In the genomic region with DNA sequence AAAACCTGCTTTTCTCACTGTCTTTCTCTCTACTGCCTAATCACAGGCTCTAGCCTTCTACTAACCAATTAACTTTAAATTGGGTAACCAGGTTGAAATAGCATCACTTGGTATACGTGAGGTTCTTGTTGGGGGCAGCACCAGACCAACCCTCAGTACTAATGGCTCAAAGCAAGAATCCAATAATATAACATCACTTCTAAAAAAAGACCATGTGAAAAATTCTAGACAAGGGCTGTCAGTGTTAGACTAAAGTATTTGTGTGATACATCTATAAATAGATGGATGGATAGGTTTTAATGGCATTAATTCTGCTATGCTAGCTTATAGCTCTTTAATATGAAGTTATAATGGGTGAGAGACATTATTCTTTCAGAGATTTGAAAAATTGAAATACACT, we compare ENCODE assay signal across 33 mouse cellular contexts.
"Had no signal": no experiment of that assay in that cellular context is flagged by ENCODE, and none has a peak within 500 bp of the region (broad histone marks: within the 10 kb centered on the region; RNA-seq: fewer than 3 reads in every experiment).

No protein-coding gene starts in this region.

- H3K4me3 ChIP-seq: limb, embryonic 10.5 days; limb, embryonic 12.5 days; limb, embryonic 13.5 days; limb, embryonic 15.5 days; liver, embryonic 12.5 days; liver, embryonic 13.5 days; liver, embryonic 15.5 days; lung, embryonic 15.5 days; megakaryocyte, embryonic 14.5 days; midbrain, embryonic 10.5 days; midbrain, embryonic 12.5 days; midbrain, embryonic 13.5 days; midbrain, embryonic 15.5 days; myocyte; neural tube, embryonic 12.5 days; neural tube, embryonic 13.5 days had no signal

- H3K9ac ChIP-seq: limb, embryonic 12.5 days; limb, embryonic 13.5 days; limb, embryonic 15.5 days; liver, embryonic 12.5 days; liver, embryonic 13.5 days; liver, embryonic 14.5 days; liver, embryonic 15.5 days; liver, postnatal 0 days; lung, embryonic 14.5 days; lung, embryonic 15.5 days; midbrain, embryonic 12.5 days; midbrain, embryonic 13.5 days; midbrain, embryonic 15.5 days; neural tube, embryonic 12.5 days; neural tube, embryonic 13.5 days had no signal

- H3K27me3 ChIP-seq: limb, embryonic 12.5 days; limb, embryonic 13.5 days; limb, embryonic 15.5 days; liver, embryonic 12.5 days; liver, embryonic 13.5 days; liver, embryonic 15.5 days; lung, embryonic 15.5 days; megakaryocyte, embryonic 14.5 days; midbrain, embryonic 12.5 days; midbrain, embryonic 13.5 days; midbrain, embryonic 15.5 days; neural tube, embryonic 12.5 days; neural tube, embryonic 13.5 days had no signal

- H3K4me2 ChIP-seq: limb, embryonic 12.5 days; limb, embryonic 13.5 days; limb, embryonic 15.5 days; liver, embryonic 11.5 days; liver, embryonic 12.5 days; liver, embryonic 13.5 days; liver, embryonic 15.5 days; lung, embryonic 14.5 days; lung, embryonic 15.5 days; midbrain, embryonic 11.5 days; midbrain, embryonic 12.5 days; midbrain, embryonic 13.5 days; midbrain, embryonic 15.5 days; neural tube, embryonic 12.5 days; neural tube, embryonic 13.5 days had no signal

- ATAC-seq: liver, embryonic 12.5 days; liver, postnatal 0 days; lung, postnatal 0 days; midbrain, embryonic 13.5 days; midbrain, embryonic 15.5 days; midbrain, embryonic 16.5 days had no signal

- H3K9me3 ChIP-seq: limb, embryonic 10.5 days; limb, embryonic 12.5 days; limb, embryonic 13.5 days; limb, embryonic 15.5 days; liver, embryonic 12.5 days; liver, embryonic 13.5 days; liver, embryonic 15.5 days; lung, embryonic 15.5 days; megakaryocyte, embryonic 14.5 days; midbrain, embryonic 10.5 days; midbrain, embryonic 12.5 days; midbrain, embryonic 13.5 days; midbrain, embryonic 15.5 days; neural tube, embryonic 12.5 days; neural tube, embryonic 13.5 days had no signal

- H3K27ac ChIP-seq: limb, embryonic 10.5 days; limb, embryonic 12.5 days; limb, embryonic 13.5 days; limb, embryonic 15.5 days; liver, embryonic 12.5 days; liver, embryonic 13.5 days; liver, embryonic 14.5 days; liver, embryonic 15.5 days; lung, embryonic 15.5 days; macrophage; midbrain, embryonic 10.5 days; midbrain, embryonic 12.5 days; midbrain, embryonic 13.5 days; midbrain, embryonic 15.5 days; neural tube, embryonic 12.5 days; neural tube, embryonic 13.5 days had no signal

- DNase-seq: left cerebral cortex, postnatal 4 days; liver; liver, embryonic 13.5 days; liver, postnatal 0 days; lung, adult 18-20 months; lung, adult 2 months; lung, embryonic 14.5 days; lung, postnatal 10 days; lung, postnatal 14 days; lung, postnatal 36 days; lung, postnatal 4 days; midbrain, embryonic 14.5 days had no signal

- H3K4me1 ChIP-seq: limb, embryonic 12.5 days; limb, embryonic 13.5 days; limb, embryonic 15.5 days; liver, embryonic 12.5 days; liver, embryonic 13.5 days; liver, embryonic 15.5 days; lung, embryonic 15.5 days; megakaryocyte, embryonic 14.5 days; midbrain, embryonic 10.5 days; midbrain, embryonic 12.5 days; midbrain, embryonic 13.5 days; midbrain, embryonic 15.5 days; neural tube, embryonic 12.5 days; neural tube, embryonic 13.5 days had no signal
